In the genomic region with DNA sequence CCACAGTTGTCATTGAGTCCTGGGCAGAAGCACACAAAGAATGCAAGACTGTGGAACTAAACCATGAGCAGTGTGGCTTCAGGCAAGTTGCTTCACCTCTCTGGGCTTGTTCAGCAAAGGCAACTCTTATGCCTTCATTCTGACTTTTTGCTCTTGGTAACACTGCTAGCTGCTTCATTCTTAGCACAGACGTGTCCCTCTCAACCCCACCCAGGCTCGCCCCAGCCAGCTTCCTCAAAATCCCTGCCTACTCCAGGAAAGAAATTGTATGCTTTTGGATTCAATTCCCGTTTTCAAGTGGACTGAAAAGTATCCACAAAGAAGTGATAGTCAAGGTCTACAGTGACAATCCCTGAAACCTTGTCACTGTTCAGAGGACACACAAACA, we compare ENCODE assay signal across 23 mouse cellular contexts. TPM values are rescaled to one million over a fixed set of nuclear protein-coding genes. Genes with fewer than 3 reads are reported as not detected.
DNase-seq lines count a peak whose midpoint lies in the region; ATAC-seq and TF ChIP-seq lines count a peak whose summit lies in the region.
"Had no signal": no experiment of that assay in that cellular context is flagged by ENCODE, and none has a peak within 500 bp of the region (broad histone marks: within the 10 kb centered on the region; RNA-seq: fewer than 3 reads in every experiment).

No protein-coding gene starts in this region.

- H3K27me3 ChIP-seq in spleen, adult 2 months (ENCODE audit: control insufficient read depth, insufficient read depth, low read length), result no peaks in the 10 kb centered on the region
- H3K27me3 ChIP-seq in liver, embryonic 12.5 days (replicated peaks), result no peaks in the 10 kb centered on the region
- no peaks in the 10 kb centered on the region for H3K27me3 ChIP-seq in stomach, postnatal 0 days (ENCODE audit: control insufficient read depth, insufficient read depth, low read length)

- H3K9me3 ChIP-seq in liver, embryonic 12.5 days (replicated peaks), result no peaks in the 10 kb centered on the region
- H3K9me3 ChIP-seq in stomach, postnatal 0 days (ENCODE audit: control insufficient read depth, low read length), result no peaks in the 10 kb centered on the region
- H3K9me3 ChIP-seq: forebrain, embryonic 12.5 days; limb, embryonic 10.5 days; midbrain, embryonic 13.5 days had no signal

- H3K4me1 ChIP-seq in spleen, adult 2 months (ENCODE audit: control insufficient read depth, insufficient read depth, insufficient read length), result peaks cover 42% of the 10 kb centered on the region; the same call in 1 of the 2 replicates
- H3K4me1 ChIP-seq in liver, embryonic 12.5 days, result peaks cover 64% of the 10 kb centered on the region
- H3K4me1 ChIP-seq in stomach, postnatal 0 days (replicated peaks; ENCODE audit: control insufficient read depth, insufficient read depth), result no peaks in the 10 kb centered on the region
- H3K4me1 ChIP-seq: forebrain, embryonic 12.5 days; midbrain, embryonic 13.5 days had no signal

- no peak for ATAC-seq in liver, embryonic 12.5 days
- ATAC-seq in megakaryocyte, adult 5-6 weeks (ENCODE audit: poor library complexity, severe bottlenecking), result peak; percentile 22
- no peak for ATAC-seq in stomach, postnatal 0 days (ENCODE audit: low FRiP score, low TSS enrichment)
- ATAC-seq: activated CD4-positive, CD25-positive, alpha-beta regulatory T cell, adult 4 months; inflammation-experienced regulatory T-cells, adult 6 months; midbrain, embryonic 13.5 days had no signal

- no peak for TF ChIP-seq CTCF in spleen, adult 2 months (IDR thresholded peaks at IDR 0.05; ENCODE audit: extremely low read depth, insufficient read depth, insufficient read length, insufficient replicate concordance)
- no peak for TF ChIP-seq CTCF in stomach, postnatal 0 days (IDR thresholded peaks at IDR 0.05; ENCODE audit: low read depth)

- WGBS in spleen, adult 2 months, result 25% methylated on average over 3 of the region's 3 CpGs
- 27% methylated on average over 3 of the region's 3 CpGs for WGBS in liver, embryonic 12.5 days (ENCODE audit: insufficient replicate concordance)
- WGBS in stomach, postnatal 0 days, result 51% methylated on average over 3 of the region's 3 CpGs

- H3K36me3 ChIP-seq in spleen, adult 2 months (ENCODE audit: control insufficient read depth, insufficient read depth, low read length), result no peaks in the 10 kb centered on the region
- no peaks in the 10 kb centered on the region for H3K36me3 ChIP-seq in liver, embryonic 12.5 days
- H3K36me3 ChIP-seq in stomach, postnatal 0 days (ENCODE audit: control insufficient read depth, insufficient read depth, low read length), result no peaks in the 10 kb centered on the region
- H3K36me3 ChIP-seq: forebrain, embryonic 12.5 days; limb, embryonic 10.5 days; midbrain, embryonic 13.5 days had no signal

- H3K4me2 ChIP-seq in liver, embryonic 12.5 days, result 0 out of 2 replicates have a peak overlapping the region, but pooled peaks have one; percentile 23
- no peak overlapping the region for H3K4me2 ChIP-seq in stomach, postnatal 0 days (replicated peaks; ENCODE audit: low read depth)
- H3K4me2 ChIP-seq: forebrain, embryonic 12.5 days; hindbrain, embryonic 14.5 days; midbrain, embryonic 13.5 days had no signal

- no peak for TF ChIP-seq POLR2A in spleen, adult 2 months (IDR thresholded peaks at IDR 0.05; ENCODE audit: low read depth, low read length)

- no peak overlapping the region for H3K9ac ChIP-seq in liver, embryonic 12.5 days
- H3K9ac ChIP-seq in stomach, postnatal 0 days (ENCODE audit: low read length), result no peak overlapping the region
- H3K9ac ChIP-seq: forebrain, embryonic 12.5 days; hindbrain, embryonic 14.5 days; midbrain, embryonic 13.5 days had no signal

- no peak for TF ChIP-seq EP300 in stomach, postnatal 0 days (optimal IDR thresholded peaks at IDR 0.05)

- no peak for DNase-seq in spleen, adult 2 months (ENCODE audit: low read depth in 1 of 2, low spot score in 2 of 2)
- no peak for DNase-seq in spleen, postnatal 36 days (ENCODE audit: low spot score in 2 of 2)
- no peak for DNase-seq in urinary bladder, postnatal 10 days (ENCODE audit: low spot score)
- no peak for DNase-seq in frontal cortex, postnatal 14 days (ENCODE audit: low spot score in 2 of 2)
- no peak for DNase-seq in stomach, postnatal 0 days (ENCODE audit: low spot score)
- DNase-seq: adrenal gland, adult 8-10 months; cerebellum, adult 11-12 months; cerebellum, postnatal 14 days; gastrocnemius, postnatal 10 days; heart, postnatal 4 days; kidney, adult 18-20 months; thymus, postnatal 14 days had no signal

- H3K27ac ChIP-seq in spleen, adult 2 months (ENCODE audit: insufficient read depth, low read length), result peak overlapping the region; percentile 65
- peak overlapping the region; percentile 69 for H3K27ac ChIP-seq in liver, embryonic 12.5 days
- no peak overlapping the region for H3K27ac ChIP-seq in stomach, postnatal 0 days (replicated peaks)
- H3K27ac ChIP-seq: forebrain, embryonic 12.5 days; hindbrain, embryonic 14.5 days; limb, embryonic 10.5 days; midbrain, embryonic 13.5 days had no signal

- H3K4me3 ChIP-seq in spleen, adult 2 months (ENCODE audit: extremely low read depth, insufficient read depth, insufficient read length), result no peak overlapping the region
- H3K4me3 ChIP-seq in liver, embryonic 12.5 days, result no peak overlapping the region
- H3K4me3 ChIP-seq in stomach, postnatal 0 days (ENCODE audit: low read depth, low read length), result no peak overlapping the region
- H3K4me3 ChIP-seq: forebrain, embryonic 12.5 days; limb, embryonic 10.5 days; midbrain, embryonic 13.5 days had no signal

RNA-seq across cellular contexts. Expression of a gene that starts 4.1 kb away (rescaled TPM):
- polyA plus RNA-seq in spleen, adult 2 months (2012; rRNA removed), result 14.8 and 15.1 TPM in 2 replicates
- polyA plus RNA-seq in liver, embryonic 12.5 days (2016; fragmentation: Nextera tagmentation; extraction: Ambion mirVana), result 7.0 and 7.3 TPM in 2 replicates
- 34.3 and 35.9 TPM in 2 replicates for total RNA-seq in megakaryocyte, adult 5-6 weeks (2015)
- total RNA-seq in megakaryocyte, adult 5-6 weeks (2017), result 31.5 and 42.4 TPM in 2 replicates
- 9.8 and 10.1 TPM in 2 replicates for polyA plus RNA-seq in stomach, postnatal 0 days (2015; fragmentation: Nextera tagmentation; extraction: Ambion mirVana)

RNA-seq across cellular contexts. Expression of a gene that starts 20.0 kb away (rescaled TPM):
- 127 and 168 TPM in 2 replicates for polyA plus RNA-seq in spleen, adult 2 months (2012; rRNA removed)
- polyA plus RNA-seq in liver, embryonic 12.5 days (2016; fragmentation: Nextera tagmentation; extraction: Ambion mirVana), result 3.1 and 3.3 TPM in 2 replicates
- total RNA-seq in megakaryocyte, adult 5-6 weeks (2015), result 22.8 and 23.9 TPM in 2 replicates
- 28.1 and 29.3 TPM in 2 replicates for total RNA-seq in megakaryocyte, adult 5-6 weeks (2017)
- polyA plus RNA-seq in stomach, postnatal 0 days (2015; fragmentation: Nextera tagmentation; extraction: Ambion mirVana), result 1.0 and 1.5 TPM in 2 replicates

RNA-seq across cellular contexts. Expression of a gene that starts 23.8 kb away (rescaled TPM):
- polyA plus RNA-seq in spleen, adult 2 months (2012; rRNA removed), result 198 and 259 TPM in 2 replicates
- polyA plus RNA-seq in liver, embryonic 12.5 days (2016; fragmentation: Nextera tagmentation; extraction: Ambion mirVana), result 59.9 and 62.7 TPM in 2 replicates
- total RNA-seq in megakaryocyte, adult 5-6 weeks (2015), result 55.8 and 62.8 TPM in 2 replicates
- total RNA-seq in megakaryocyte, adult 5-6 weeks (2017), result 72.4 and 76.3 TPM in 2 replicates
- polyA plus RNA-seq in stomach, postnatal 0 days (2015; fragmentation: Nextera tagmentation; extraction: Ambion mirVana), result 37.0 and 38.3 TPM in 2 replicates

RNA-seq across cellular contexts. Expression of a gene that starts 25.0 kb away (rescaled TPM):
- polyA plus RNA-seq in spleen, adult 2 months (2012; rRNA removed), result 33.8 and 38.9 TPM in 2 replicates
- 27.7 and 28.3 TPM in 2 replicates for polyA plus RNA-seq in liver, embryonic 12.5 days (2016; fragmentation: Nextera tagmentation; extraction: Ambion mirVana)
- total RNA-seq in megakaryocyte, adult 5-6 weeks (2015), result 4.9 and 7.8 TPM in 2 replicates
- total RNA-seq in megakaryocyte, adult 5-6 weeks (2017), result 7.1 and 8.1 TPM in 2 replicates
- polyA plus RNA-seq in stomach, postnatal 0 days (2015; fragmentation: Nextera tagmentation; extraction: Ambion mirVana), result 62.5 and 70.7 TPM in 2 replicates

RNA-seq across cellular contexts. Expression of a gene that starts 37.5 kb away (rescaled TPM):
- 0.33 and 0.70 TPM in 2 replicates for polyA plus RNA-seq in spleen, adult 2 months (2012; rRNA removed)
- 0.05 and 0.06 TPM in 2 replicates for polyA plus RNA-seq in liver, embryonic 12.5 days (2016; fragmentation: Nextera tagmentation; extraction: Ambion mirVana)
- not detected in 2 replicates for total RNA-seq in megakaryocyte, adult 5-6 weeks (2015)
- 0.24 TPM in 1 of 2 replicates, not detected in the other for total RNA-seq in megakaryocyte, adult 5-6 weeks (2017)
- 0.62 TPM in 2 replicates for polyA plus RNA-seq in stomach, postnatal 0 days (2015; fragmentation: Nextera tagmentation; extraction: Ambion mirVana)
- total RNA-seq: liver, adult 2 months; monocyte, adult 5-6 weeks; neutrophil, adult 5-6 weeks had no signal
- polyA plus RNA-seq: liver, adult 2 months had no signal

Comparison
In these comparisons a context has a peak if more than half of its experiments do, and no peak if none do; other contexts are left out.
1. RNA of a gene that starts 20.0 kb away (polyA plus RNA-seq): 127 to 168 TPM in spleen, adult 2 months; 3.1 to 3.3 TPM in liver, embryonic 12.5 days and 1.0 to 1.5 TPM in stomach, postnatal 0 days; every median in the first group is over 10 times any median in the second.